Mouse (Mus musculus) liver, adult 2 months (tissue): Measurements from ENCODE around the gene Kiss1r. TPM values are rescaled to one million over a fixed set of nuclear protein-coding genes. Genes with fewer than 3 reads are reported as not detected.

Experiments used
- DNase-seq: peaks from one replicate; pipeline ENCODE4 v3.0.0-alpha.2; 2011; ENCODE audit warnings: low read depth, low spot score; ENCODE audit errors: extremely low read depth
- H3K27ac ChIP-seq: fragments of 200-500 bp; replicated peaks from 2 replicates; pipeline ENCODE4 v1.5.1; 2012; ENCODE audit warnings: low read depth, mild to moderate bottlenecking, control low read depth, inconsistent platforms, low read length; ENCODE audit not compliant: insufficient read depth
- H3K27me3 ChIP-seq: fragments of 200-500 bp; 2 replicates; pipeline ENCODE4 v1.6.1; 2012; ENCODE audit warnings: mild to moderate bottlenecking, moderate library complexity, low read length, inconsistent platforms; ENCODE audit not compliant: control insufficient read depth, insufficient read depth
- H3K36me3 ChIP-seq: fragments of 200-500 bp; 2 replicates; pipeline ENCODE4 v1.6.1; 2012; ENCODE audit warnings: low read length, inconsistent platforms; ENCODE audit not compliant: control insufficient read depth, insufficient read depth
- H3K4me1 ChIP-seq: fragments of 200-500 bp; 2 replicates; pipeline ENCODE4 v1.6.1; 2011; ENCODE audit warnings: low read length; ENCODE audit not compliant: control insufficient read depth, insufficient read depth
- H3K4me3 ChIP-seq: fragments of 200-500 bp; 2 replicates; pipeline ENCODE4 v1.5.1; 2011; ENCODE audit warnings: low read depth, mild to moderate bottlenecking, control low read depth, low read length, moderate library complexity; ENCODE audit not compliant: insufficient read depth
- H3K79me2 ChIP-seq: fragments of 200-500 bp; 2 replicates; pipeline ENCODE4 v1.6.1; 2012; ENCODE audit warnings: inconsistent platforms, mild to moderate bottlenecking, low read length, moderate library complexity; ENCODE audit not compliant: control insufficient read depth, insufficient read depth
- H3K9ac ChIP-seq: fragments of 200-500 bp; 2 replicates; pipeline ENCODE4 v1.6.1; 2012; ENCODE audit warnings: low read depth, mild to moderate bottlenecking, control low read depth, inconsistent platforms, low read length
- CTCF ChIP-seq: fragments of 200-500 bp; IDR thresholded peaks from 2 replicates; pipeline ENCODE4 v1.5.1; 2011; ENCODE audit warnings: low read depth, low read length, control low read depth
- POLR2A ChIP-seq: fragments of 200-500 bp; IDR thresholded peaks from 2 replicates; pipeline ENCODE4 v1.6.1; 2011; ENCODE audit warnings: low read length, control low read depth; ENCODE audit not compliant: insufficient read depth; ENCODE audit errors: extremely low read depth
- WGBS: fragments of 180-500 bp; shearing (Covaris S2); methylation state at CpG from one replicate; pipeline ENCODE4 v1.1.7; 2018; 5-methylcytosine and 5-hydroxymethylcytosine counted together
- polyA plus RNA-seq: library from polyadenylated mRNA; depleted of rRNA; stranded (reverse); fragments of >200 nt; gene quantifications from 2 replicates; pipeline ENCODE4 v1.2.3, GENCODE M21; 2012
- total RNA-seq: library from RNA; depleted of rRNA; stranded (reverse); fragments of >200 nt; gene quantifications from 2 replicates; pipeline ENCODE4 v1.2.3, GENCODE M21; 2014

Gene Kiss1r
- total and polyA plus RNA-seq, 2 experiments: 0.18 to 1.5 TPM

DNA sequence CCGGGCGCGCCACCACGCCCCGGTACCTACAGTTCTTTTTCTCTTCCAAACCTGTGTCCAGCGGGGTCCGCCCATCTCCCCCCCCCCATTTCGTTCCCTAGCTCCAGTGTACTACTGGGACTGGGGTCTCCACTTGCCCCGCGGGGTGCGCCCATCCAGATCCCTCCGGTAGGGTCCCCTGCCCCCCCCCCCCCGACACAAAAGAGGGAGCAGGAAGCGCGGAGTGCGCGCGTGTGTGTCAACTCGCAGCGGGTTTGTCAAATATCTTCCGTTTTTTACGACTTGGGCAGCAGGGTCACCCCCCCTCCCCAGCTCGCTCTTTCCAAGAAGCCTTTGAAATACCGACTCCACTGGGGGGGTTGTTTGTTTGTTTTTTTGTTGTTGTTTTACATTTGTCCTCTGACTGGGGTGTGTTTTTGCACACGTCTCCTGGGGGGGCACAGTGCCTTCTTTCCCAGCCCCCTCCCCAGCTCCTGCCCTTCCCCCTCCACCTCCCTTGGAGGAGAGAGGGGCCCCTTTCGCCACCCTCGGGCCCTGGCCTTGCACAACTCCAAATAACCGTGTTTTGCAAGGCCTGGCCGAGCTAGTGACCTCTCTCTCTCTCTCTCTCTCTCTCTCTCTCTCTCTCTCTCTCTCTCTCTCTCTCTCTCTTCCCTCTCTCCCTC, 11.4 kb downstream of the Kiss1r start:
- peak; percentile 54 for DNase-seq
- TF ChIP-seq CTCF (no peak), POLR2A (no peak)
- no peaks in the 10 kb centered on the region for H3K27me3 ChIP-seq
- no peaks in the 10 kb centered on the region for H3K79me2 ChIP-seq
- no peak overlapping the region for H3K27ac ChIP-seq
- H3K4me3 ChIP-seq: peak overlapping the region; percentile 88
- H3K9ac ChIP-seq: peak overlapping the region; percentile 87
- WGBS: under 1% methylated on average over 28 of the region's 29 CpGs
- H3K4me1 ChIP-seq: peaks cover 10% of the 10 kb centered on the region
- H3K36me3 ChIP-seq: no peaks in the 10 kb centered on the region

DNA sequence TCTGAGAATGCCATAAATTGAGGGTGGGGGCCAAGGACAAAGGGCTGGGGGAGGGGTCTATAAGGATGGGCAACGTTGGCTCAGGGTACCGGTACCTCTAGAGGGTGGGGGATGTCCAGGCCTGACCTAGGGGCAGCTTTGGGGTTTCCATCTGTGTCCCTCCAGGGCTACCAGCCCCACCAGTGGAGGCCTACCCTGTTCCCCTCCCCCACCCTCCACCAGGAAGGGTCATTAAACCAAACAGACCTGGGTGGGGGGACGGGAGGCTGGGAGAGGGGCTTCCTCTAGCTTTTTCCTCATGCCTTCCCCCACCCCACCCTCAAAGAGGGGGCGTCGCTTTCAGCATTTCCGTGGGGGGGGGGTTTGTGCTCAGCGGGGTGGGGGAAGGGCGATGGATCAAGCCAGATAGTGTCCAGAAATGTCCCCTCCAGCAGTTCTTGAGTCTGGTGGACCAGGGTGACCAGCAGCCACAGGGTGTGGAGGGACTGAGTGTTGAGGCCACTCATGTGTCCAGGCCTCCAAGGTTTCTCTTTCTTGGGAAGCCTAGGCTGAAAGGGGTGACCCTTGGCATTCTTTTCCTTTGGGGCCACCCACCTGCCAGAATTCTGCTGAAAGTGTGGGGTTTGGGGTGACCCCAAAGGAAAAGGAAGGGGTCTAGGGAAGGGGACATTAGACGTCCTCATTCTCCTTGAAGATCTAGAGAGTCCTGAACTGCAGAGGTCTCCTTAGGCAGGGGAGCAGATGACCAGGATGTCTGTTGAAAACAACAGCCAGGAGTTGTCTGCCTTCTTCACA, 12.3 kb downstream of the Kiss1r start:
- Histone ChIP-seq H3K36me3 (no peaks in the 10 kb centered on the region), H3K27ac (no peak overlapping the region), H3K4me1 (peaks cover 19% of the 10 kb centered on the region), H3K27me3 (no peaks in the 10 kb centered on the region), H3K4me3 (no peak overlapping the region), H3K9ac (no peak overlapping the region), H3K79me2 (no peaks in the 10 kb centered on the region)
- WGBS: 43% methylated on average over 9 of the region's 9 CpGs
- TF ChIP-seq CTCF: no peak
- no peak for TF ChIP-seq POLR2A
- DNase-seq: no peak

DNA sequence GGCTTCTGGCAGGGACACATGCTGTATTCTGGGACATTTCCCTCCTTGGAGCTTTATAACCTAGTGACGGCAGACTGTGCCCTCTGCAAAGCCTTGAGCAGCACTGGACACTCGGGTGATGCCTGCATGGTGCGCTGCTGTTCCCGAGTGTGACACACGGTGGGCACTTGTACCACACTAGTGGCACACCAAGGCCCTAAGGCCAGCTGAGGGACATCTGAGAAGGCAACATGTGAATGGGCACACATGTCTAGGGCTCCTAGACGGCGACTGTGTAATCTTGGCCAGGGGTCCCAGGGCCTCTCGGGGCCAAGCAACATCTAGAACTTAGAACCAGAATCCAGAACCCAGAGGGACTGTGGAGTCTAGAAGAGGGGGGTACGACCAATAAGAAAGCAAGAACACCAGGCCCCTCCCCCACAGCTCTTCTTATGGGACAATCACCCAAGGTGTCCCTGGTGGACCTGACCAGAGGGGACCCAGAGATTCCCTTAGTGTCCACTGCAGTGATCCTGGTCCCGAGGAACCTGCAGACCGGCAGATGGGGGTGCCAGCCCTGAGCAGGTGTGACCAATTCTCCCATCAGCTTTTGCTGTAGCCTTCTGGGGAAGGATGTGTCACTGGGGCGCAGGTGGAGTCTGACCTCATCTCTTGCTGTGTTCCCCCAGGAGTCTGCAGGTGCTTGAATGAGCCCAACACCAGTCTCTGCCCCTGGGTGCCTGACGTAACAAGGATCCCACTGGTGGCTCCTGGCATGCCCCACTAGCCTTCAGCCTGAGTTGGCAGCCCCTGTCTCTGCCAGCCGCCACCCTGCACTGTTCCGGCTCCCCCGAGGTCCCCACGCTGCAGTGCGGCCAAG, 13.4 kb downstream of the Kiss1r start:
- no peaks in the 10 kb centered on the region for H3K27me3 ChIP-seq
- no peak overlapping the region for H3K27ac ChIP-seq
- peaks cover 24% of the 10 kb centered on the region for H3K4me1 ChIP-seq
- H3K9ac ChIP-seq: no peak overlapping the region
- no peak for TF ChIP-seq CTCF
- no peaks in the 10 kb centered on the region for H3K79me2 ChIP-seq
- H3K4me3 ChIP-seq: no peak overlapping the region
- no peaks in the 10 kb centered on the region for H3K36me3 ChIP-seq
- WGBS: 90% methylated on average over 18 of the region's 18 CpGs
- DNase-seq: no peak

DNA sequence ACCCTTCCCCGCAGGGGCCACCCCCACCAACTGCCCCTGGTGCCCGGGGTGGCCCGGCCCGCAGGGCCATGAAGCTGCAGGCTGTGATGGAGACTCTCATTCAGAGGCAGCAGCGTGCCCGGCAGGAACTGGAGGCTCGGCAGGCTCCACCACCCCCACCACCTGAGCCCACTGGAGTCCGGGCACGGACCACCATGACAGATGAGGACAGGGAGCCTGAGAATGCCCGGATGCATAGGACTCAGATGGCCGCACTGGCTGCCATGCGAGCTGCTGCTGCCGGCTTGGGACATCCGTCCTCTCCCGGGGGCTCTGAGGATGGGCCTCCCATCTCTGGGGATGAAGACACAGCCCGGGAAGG, 14.0 kb downstream of the Kiss1r start:
- 98% methylated on average over 16 of the region's 16 CpGs for WGBS
- no peak overlapping the region for H3K27ac ChIP-seq
- no peaks in the 10 kb centered on the region for H3K36me3 ChIP-seq
- H3K4me3 ChIP-seq: no peak overlapping the region
- TF ChIP-seq CTCF (no peak), POLR2A (no peak)
- peaks cover 25% of the 10 kb centered on the region for H3K4me1 ChIP-seq
- DNase-seq: no peak
- H3K27me3 ChIP-seq: no peaks in the 10 kb centered on the region
- no peak overlapping the region for H3K9ac ChIP-seq
- H3K79me2 ChIP-seq: no peaks in the 10 kb centered on the region

DNA sequence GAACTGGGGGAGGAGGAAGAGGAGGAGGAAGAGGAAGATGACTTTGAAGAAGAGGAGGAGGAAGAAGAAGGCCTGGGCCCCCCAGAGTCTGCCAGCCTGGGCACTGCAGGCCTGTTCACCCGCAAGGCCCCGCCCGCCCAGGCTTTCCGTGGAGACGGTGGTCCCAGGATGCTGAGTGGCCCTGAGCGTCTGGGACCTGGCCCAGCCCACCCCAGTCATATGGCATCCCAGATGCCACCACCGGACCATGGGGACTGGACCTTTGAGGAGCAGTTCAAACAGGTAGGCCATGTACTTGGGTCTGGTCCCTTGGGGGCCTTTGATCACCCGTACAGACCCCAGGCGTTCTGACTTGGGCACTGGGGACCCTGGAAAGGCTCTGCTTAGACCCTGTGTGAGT, 15.0 kb downstream of the Kiss1r start:
- no peak overlapping the region for H3K9ac ChIP-seq
- 96% methylated on average over 9 of the region's 9 CpGs for WGBS
- H3K27me3 ChIP-seq: no peaks in the 10 kb centered on the region
- no peaks in the 10 kb centered on the region for H3K36me3 ChIP-seq
- no peak overlapping the region for H3K27ac ChIP-seq
- no peak for DNase-seq
- TF ChIP-seq CTCF (no peak), POLR2A (no peak)
- H3K4me3 ChIP-seq: no peak overlapping the region
- H3K79me2 ChIP-seq: no peaks in the 10 kb centered on the region
- H3K4me1 ChIP-seq: peaks cover 29% of the 10 kb centered on the region
